ENCODE assay signal across 24 mouse cellular contexts in genomic region chr7:132665664-132666382, GRCm38 (mm10). TPM values are rescaled to one million over a fixed set of nuclear protein-coding genes. Genes with fewer than 3 reads are reported as not detected.
DNase-seq lines count a peak whose midpoint lies in the region; ATAC-seq lines count a peak whose summit lies in the region.
"Had no signal": no experiment of that assay in that cellular context is flagged by ENCODE, and none has a peak within 500 bp of the region (broad histone marks: within the 10 kb centered on the region; RNA-seq: fewer than 3 reads in every experiment).

No protein-coding gene starts in this region.

- WGBS in midbrain, embryonic 11.5 days: 40% methylated on average over 8 of the region's 8 CpGs
- WGBS in midbrain, embryonic 15.5 days: 34% methylated on average over 8 of the region's 8 CpGs
- 6% methylated on average over 7 of the region's 8 CpGs for WGBS in forebrain, embryonic 12.5 days
- WGBS in limb, embryonic 10.5 days: 41% methylated on average over 8 of the region's 8 CpGs

- H3K4me2 ChIP-seq in midbrain, embryonic 11.5 days: no peak overlapping the region
- H3K4me2 ChIP-seq in midbrain, embryonic 15.5 days: no peak overlapping the region
- peak overlapping the region; percentile 32 for H3K4me2 ChIP-seq in forebrain, embryonic 12.5 days
- H3K4me2 ChIP-seq: embryonic facial prominence, embryonic 15.5 days; heart, embryonic 13.5 days; hindbrain, embryonic 13.5 days had no signal

- no peaks in the 10 kb centered on the region for H3K27me3 ChIP-seq in midbrain, embryonic 11.5 days (ENCODE audit: control insufficient read depth, insufficient read depth, low read length)
- H3K27me3 ChIP-seq in midbrain, embryonic 15.5 days (replicated peaks): 0 out of 2 replicates have a peak, but pooled peaks cover 2% of the 10 kb centered on the region
- peaks cover 52% of the 10 kb centered on the region for H3K27me3 ChIP-seq in forebrain, embryonic 12.5 days
- no peaks in the 10 kb centered on the region for H3K27me3 ChIP-seq in limb, embryonic 10.5 days (ENCODE audit: low read depth, poor library complexity, severe bottlenecking)
- H3K27me3 ChIP-seq: embryonic facial prominence, embryonic 15.5 days; heart, embryonic 13.5 days had no signal

- H3K4me3 ChIP-seq in midbrain, embryonic 11.5 days (ENCODE audit: low read depth, low read length): no peak overlapping the region
- H3K4me3 ChIP-seq in midbrain, embryonic 15.5 days: no peak overlapping the region
- no peak overlapping the region for H3K4me3 ChIP-seq in forebrain, embryonic 12.5 days (replicated peaks)
- no peak overlapping the region for H3K4me3 ChIP-seq in limb, embryonic 10.5 days
- H3K4me3 ChIP-seq: embryonic facial prominence, embryonic 15.5 days; heart, adult 2 months; heart, embryonic 13.5 days; hindbrain, embryonic 13.5 days had no signal

- no peaks in the 10 kb centered on the region for H3K9me3 ChIP-seq in midbrain, embryonic 11.5 days (ENCODE audit: control insufficient read depth, low read length)
- H3K9me3 ChIP-seq in midbrain, embryonic 15.5 days: no peaks in the 10 kb centered on the region
- H3K9me3 ChIP-seq in forebrain, embryonic 12.5 days: no peaks in the 10 kb centered on the region
- no peaks in the 10 kb centered on the region for H3K9me3 ChIP-seq in limb, embryonic 10.5 days (replicated peaks)
- H3K9me3 ChIP-seq: embryonic facial prominence, embryonic 15.5 days; heart, embryonic 13.5 days; hindbrain, embryonic 13.5 days had no signal

- no peak for DNase-seq in midbrain, embryonic 11.5 days (ENCODE audit: low spot score, missing footprints)
- DNase-seq in limb, embryonic 10.5 days (ENCODE audit: low spot score): no peak
- DNase-seq in retina, postnatal 7 days (ENCODE audit: low read depth, low spot score): peak; percentile 37
- DNase-seq in right cerebral cortex, adult 2 months (ENCODE audit: low spot score in 2 of 2): no peak
- DNase-seq in adrenal gland, postnatal 36 days: no peak
- DNase-seq: adrenal gland, adult 2 months; cerebellum, adult 18-20 months; cerebellum, postnatal 14 days; embryo, embryonic 11 days; gastrocnemius, postnatal 36 days; heart, adult 2 months; heart, postnatal 14 days; kidney, adult 18-20 months; liver, postnatal 0 days; thymus, adult 2 months; thymus, postnatal 4 days had no signal

- no peak overlapping the region for H3K9ac ChIP-seq in midbrain, embryonic 11.5 days (ENCODE audit: low read length)
- no peak overlapping the region for H3K9ac ChIP-seq in midbrain, embryonic 15.5 days
- H3K9ac ChIP-seq in forebrain, embryonic 12.5 days: peak overlapping the region; percentile 17; the same call in 1 of the 2 replicates
- H3K9ac ChIP-seq: embryonic facial prominence, embryonic 15.5 days; heart, embryonic 13.5 days; hindbrain, embryonic 13.5 days; liver, postnatal 0 days had no signal

- H3K4me1 ChIP-seq in midbrain, embryonic 11.5 days (ENCODE audit: control insufficient read depth, insufficient read depth, low read length): peaks cover 7% of the 10 kb centered on the region; the same call in 1 of the 2 replicates
- H3K4me1 ChIP-seq in midbrain, embryonic 15.5 days: no peaks in the 10 kb centered on the region
- peaks cover 32% of the 10 kb centered on the region for H3K4me1 ChIP-seq in forebrain, embryonic 12.5 days
- peaks cover 35% of the 10 kb centered on the region for H3K4me1 ChIP-seq in limb, embryonic 10.5 days

- ATAC-seq in midbrain, embryonic 11.5 days (ENCODE audit: low FRiP score): peak; percentile 65; the same call in 1 of the 2 replicates
- ATAC-seq in midbrain, embryonic 15.5 days (replicated peaks): no peak
- peak; percentile 82 for ATAC-seq in forebrain, embryonic 12.5 days (ENCODE audit: low FRiP score)
- ATAC-seq: inflammation-experienced regulatory T-cells, adult 6 months; lung, postnatal 0 days had no signal

- H3K27ac ChIP-seq in midbrain, embryonic 11.5 days (ENCODE audit: low read depth, low read length): no peak overlapping the region
- no peak overlapping the region for H3K27ac ChIP-seq in midbrain, embryonic 15.5 days
- peak overlapping the region; percentile 69 for H3K27ac ChIP-seq in forebrain, embryonic 12.5 days
- H3K27ac ChIP-seq in limb, embryonic 10.5 days: peak overlapping the region; percentile 11; the same call in 1 of the 2 replicates
- H3K27ac ChIP-seq: embryonic facial prominence, embryonic 15.5 days; heart, adult 2 months; heart, embryonic 13.5 days; hindbrain, embryonic 13.5 days; stomach, postnatal 0 days had no signal

- no peaks in the 10 kb centered on the region for H3K36me3 ChIP-seq in midbrain, embryonic 11.5 days (ENCODE audit: control insufficient read depth, insufficient read depth, low read length)
- no peaks in the 10 kb centered on the region for H3K36me3 ChIP-seq in midbrain, embryonic 15.5 days (replicated peaks)
- H3K36me3 ChIP-seq in forebrain, embryonic 12.5 days (replicated peaks): no peaks in the 10 kb centered on the region
- H3K36me3 ChIP-seq in limb, embryonic 10.5 days: no peaks in the 10 kb centered on the region
- H3K36me3 ChIP-seq: embryonic facial prominence, embryonic 15.5 days; heart, embryonic 13.5 days; hindbrain, embryonic 13.5 days had no signal

RNA-seq across cellular contexts. Expression of gene Lhpp, which starts 55.4 kb away (rescaled TPM):
- polyA plus RNA-seq in midbrain, embryonic 11.5 days (2014; fragmentation: Nextera tagmentation; extraction: Ambion mirVana): 18.3 and 20.8 TPM in 2 replicates
- polyA plus RNA-seq in midbrain, embryonic 15.5 days (2015; fragmentation: Nextera tagmentation; extraction: Ambion mirVana): 38.3 and 39.4 TPM in 2 replicates
- 10.9 and 12.1 TPM in 2 replicates for polyA plus RNA-seq in forebrain, embryonic 12.5 days (2016; fragmentation: Nextera tagmentation; extraction: Ambion mirVana)
- 20.1 and 28.0 TPM in 2 replicates for polyA plus RNA-seq in limb, embryonic 10.5 days (2016; fragmentation: Nextera tagmentation; extraction: Ambion mirVana)
- total RNA-seq in adrenal gland, postnatal 36 days (2021): 10 to 100 TPM; 19.2 to 27.6 TPM

Comparison
In these comparisons a context has a peak if more than half of its experiments do, and no peak if none do; other contexts are left out.
1. H3K27ac ChIP-seq: peak in forebrain, embryonic 12.5 days (single experiment) and limb, embryonic 10.5 days (single experiment); none in midbrain, embryonic 11.5 days (single experiment) and midbrain, embryonic 15.5 days (single experiment).